Mouse (Mus musculus): ENCODE measurements around the gene Dtnb. TPM values are rescaled to one million over a fixed set of nuclear protein-coding genes. Genes with fewer than 3 reads are reported as not detected.

The Dtnb gene
- polyA plus RNA-seq (2014; fragmentation: Illumina TruSeq; extraction: RNeasy Lipid Tissue Mini Kit (QIAGEN cat#74804); ENCODE audit: low read depth, low replicate concordance), result 5.7 TPM

GRCm38 (mm10) chr12:3571787-3572580, at the start of gene Dtnb:
Gene Dtnb, plus strand, starts transcription at chr12:3572381.

GRCm38 (mm10) chr12:3805852-3806251, 233.7 kb downstream of the Dtnb start, which contains the start of gene Dnmt3a:
Gene Dnmt3a, plus strand, starts transcription at chr12:3806007.

Other genes starting within 250 kb of the Dtnb start
- 1.0 TPM for gene Kif3c, start 207.2 kb upstream of the Dtnb start, polyA plus RNA-seq (2014; fragmentation: Illumina TruSeq; extraction: RNeasy Lipid Tissue Mini Kit (QIAGEN cat#74804); ENCODE audit: low read depth, low replicate concordance)
- 12.8 TPM for gene Asxl2, start 145.5 kb upstream of the Dtnb start, polyA plus RNA-seq (2014; fragmentation: Illumina TruSeq; extraction: RNeasy Lipid Tissue Mini Kit (QIAGEN cat#74804); ENCODE audit: low read depth, low replicate concordance)
- gene Dnmt3a, start 233.6 kb downstream of the Dtnb start, polyA plus RNA-seq (2014; fragmentation: Illumina TruSeq; extraction: RNeasy Lipid Tissue Mini Kit (QIAGEN cat#74804); ENCODE audit: low read depth, low replicate concordance), result 3.2 TPM